Mouse (Mus musculus): ENCODE data around the gene Dus1l. TPM values are rescaled to one million over a fixed set of nuclear protein-coding genes. Genes with fewer than 3 reads are reported as not detected.
A peak's percentile ranks its signal among the peaks of the same experiment; 100 is the strongest.
"Not testable (repeated sequence)": the region's sequence is repeated elsewhere in the genome, so short reads cannot be mapped to it uniquely, and the experiment has no call there.

The Dus1l gene
- total RNA-seq, 2 experiments from 2014 or later, result 31.3 to 32.9 TPM

- peak; percentile 79 to 80 for DNase-seq
- intact Hi-C loops (cut with DNase I), result loop anchor here (10.0 kb wide), 1 partner anchor 289 kb away; the partner anchor contains the start of gene Slc25a10
Observed at GRCm38 (mm10) chr11:120784064-120784791, 12.0 kb downstream of the Dus1l start, which contains the start of the genes Rfng and Gps1. Gene Rfng (minus strand): TSS chr11:120784207. Gene Gps1 (plus strand): TSS chr11:120784272.

GRCm38 (mm10) chr11:120783426-120784063 is 12.7 kb downstream of the Dus1l start:
- intact Hi-C loops (cut with DNase I), result loop anchor here (10.0 kb wide), 1 partner anchor 289 kb away; the partner anchor contains the start of gene Slc25a10
- no peak for DNase-seq

- not testable (repeated sequence) for DNase-seq
- intact Hi-C loops (cut with DNase I), result loop anchor here (10.0 kb wide), 1 partner anchor 287 kb away; the partner anchor contains the start of gene Slc25a10
Observed at GRCm38 (mm10) chr11:120781361-120781760, 14.8 kb downstream of the Dus1l start.

- intact Hi-C loops (cut with DNase I), result loop anchor here (5.0 to 10.0 kb wide), 2 partner anchors 118 to 285 kb away; partner anchors contain the start of genes Notum and Slc25a10
- DNase-seq, result no peak
Observed at GRCm38 (mm10) chr11:120779876-120780275, 16.3 kb downstream of the Dus1l start.

- intact Hi-C loops (cut with DNase I), result loop anchor here (5.0 kb wide), 1 partner anchor 115 kb away; the partner anchor contains the start of gene Notum
- no peak for DNase-seq
Observed at GRCm38 (mm10) chr11:120777123-120777522, 19.1 kb downstream of the Dus1l start.

- intact Hi-C loops (cut with DNase I), result loop anchor here (2.0 to 5.0 kb wide), 2 partner anchors 55 to 114 kb away; partner anchors contain the start of genes Notum and Rac3
- peak; percentile 94 for DNase-seq
Observed at GRCm38 (mm10) chr11:120775774-120776469, 20.3 kb downstream of the Dus1l start.

- intact Hi-C loops (cut with DNase I), result loop anchor here (2.0 kb wide), 1 partner anchor 53 kb away; the partner anchor contains the start of gene Rac3
- no peak for DNase-seq
Observed at GRCm38 (mm10) chr11:120773463-120774190, 22.6 kb downstream of the Dus1l start.

GRCm38 (mm10) chr11:120772749-120773148 is 23.5 kb downstream of the Dus1l start:
- intact Hi-C loops (cut with DNase I), result no loop called here
- DNase-seq, result no peak

- no peak for DNase-seq
- intact Hi-C loops (cut with DNase I), result no loop called here
Observed at GRCm38 (mm10) chr11:120768206-120768605, 28.0 kb downstream of the Dus1l start.

- DNase-seq; intact Hi-C loops (cut with DNase I): not testable (repeated sequence)
Observed at GRCm38 (mm10) chr11:120767023-120767422, 29.2 kb downstream of the Dus1l start.

GRCm38 (mm10) chr11:120763121-120763999 is 32.8 kb downstream of the Dus1l start:
- intact Hi-C loops (cut with DNase I); DNase-seq: not testable (repeated sequence)

GRCm38 (mm10) chr11:120762672-120763041 is 33.5 kb downstream of the Dus1l start, which contains the start of gene Hmga1b:
Gene Hmga1b (plus strand): TSS chr11:120762794.
- DNase-seq; intact Hi-C loops (cut with DNase I): not testable (repeated sequence)

GRCm38 (mm10) chr11:120761811-120762671 is 34.2 kb downstream of the Dus1l start:
- intact Hi-C loops (cut with DNase I), result no loop called here
- no peak for DNase-seq

- no peak for DNase-seq
- intact Hi-C loops (cut with DNase I), result no loop called here
Observed at GRCm38 (mm10) chr11:120760236-120760635, 36.0 kb downstream of the Dus1l start.

GRCm38 (mm10) chr11:120751606-120752005 is 44.6 kb downstream of the Dus1l start:
- intact Hi-C loops (cut with DNase I), result no loop called here
- DNase-seq, result no peak

- no peak for DNase-seq
- intact Hi-C loops (cut with DNase I), result no loop called here
Observed at GRCm38 (mm10) chr11:120749430-120749829, 46.8 kb downstream of the Dus1l start.

GRCm38 (mm10) chr11:120747974-120748373 is 48.2 kb downstream of the Dus1l start:
- DNase-seq, result no peak
- intact Hi-C loops (cut with DNase I), result no loop called here
